ENCODE assay signal across 26 mouse cellular contexts in genomic region chr5:138132425-138133064, GRCm38 (mm10). TPM values are rescaled to one million over a fixed set of nuclear protein-coding genes. Genes with fewer than 3 reads are reported as not detected.
A peak's percentile ranks its signal among the peaks of the same experiment; 100 is the strongest.
DNase-seq lines count a peak whose midpoint lies in the region; ATAC-seq lines count a peak whose summit lies in the region.
"Had no signal": no experiment of that assay in that cellular context is flagged by ENCODE, and none has a peak within 500 bp of the region (broad histone marks: within the 10 kb centered on the region; RNA-seq: fewer than 3 reads in every experiment).

No protein-coding gene starts in this region.

- H3K4me2 ChIP-seq in kidney, embryonic 16.5 days (replicated peaks; ENCODE audit: low read depth, low read length), result no peak overlapping the region
- H3K4me2 ChIP-seq in intestine, embryonic 16.5 days (ENCODE audit: low read depth, low read length), result no peak overlapping the region
- H3K4me2 ChIP-seq: forebrain, embryonic 15.5 days; heart, embryonic 11.5 days; hindbrain, embryonic 12.5 days; limb, embryonic 12.5 days; liver, embryonic 11.5 days; midbrain, embryonic 13.5 days; neural tube, embryonic 13.5 days had no signal

- intact Hi-C loops in left cerebral cortex, postnatal 10 days (cut with DNase I), result loop anchor here (10.0 kb wide), 1 partner anchor 338 kb away; no protein-coding TSS in a partner anchor

- no peak overlapping the region for H3K9ac ChIP-seq in kidney, embryonic 16.5 days (replicated peaks; ENCODE audit: low read length)
- H3K9ac ChIP-seq in intestine, embryonic 16.5 days (ENCODE audit: low read depth, low read length), result no peak overlapping the region
- H3K9ac ChIP-seq: forebrain, embryonic 15.5 days; hindbrain, embryonic 12.5 days; limb, embryonic 12.5 days; midbrain, embryonic 13.5 days; neural tube, embryonic 13.5 days had no signal

- ATAC-seq in kidney, embryonic 16.5 days (ENCODE audit: low FRiP score, low TSS enrichment), result no peak
- ATAC-seq in intestine, embryonic 16.5 days, result peak; percentile 83
- ATAC-seq: forebrain, embryonic 15.5 days; midbrain, embryonic 13.5 days had no signal

- WGBS in kidney, embryonic 16.5 days, result 56% methylated on average over 5 of the region's 5 CpGs
- 77% methylated on average over 5 of the region's 5 CpGs for WGBS in intestine, embryonic 16.5 days

- H3K27me3 ChIP-seq in kidney, embryonic 16.5 days (ENCODE audit: insufficient read depth, low read length), result no peaks in the 10 kb centered on the region
- H3K27me3 ChIP-seq in intestine, embryonic 16.5 days (replicated peaks; ENCODE audit: control insufficient read depth, insufficient read depth, low read length), result no peaks in the 10 kb centered on the region
- H3K27me3 ChIP-seq: forebrain, embryonic 15.5 days; hindbrain, embryonic 12.5 days; limb, embryonic 12.5 days; megakaryocyte, embryonic 14.5 days; midbrain, embryonic 13.5 days; neural tube, embryonic 13.5 days had no signal

- no peaks in the 10 kb centered on the region for H3K9me3 ChIP-seq in kidney, embryonic 16.5 days (ENCODE audit: low read length)
- no peaks in the 10 kb centered on the region for H3K9me3 ChIP-seq in intestine, embryonic 16.5 days (ENCODE audit: control insufficient read depth, low read length)
- H3K9me3 ChIP-seq: forebrain, embryonic 10.5 days; forebrain, embryonic 15.5 days; hindbrain, embryonic 12.5 days; limb, embryonic 12.5 days; megakaryocyte, embryonic 14.5 days; midbrain, embryonic 13.5 days; neural tube, embryonic 13.5 days had no signal

- H3K36me3 ChIP-seq in kidney, embryonic 16.5 days (ENCODE audit: insufficient read depth, low read length), result peaks cover 61% of the 10 kb centered on the region
- H3K36me3 ChIP-seq in intestine, embryonic 16.5 days (ENCODE audit: control insufficient read depth, insufficient read depth, low read length), result peaks cover 12% of the 10 kb centered on the region; the same call in 1 of the 2 replicates

- peak; percentile 56 to 69 for DNase-seq in kidney, adult 8-10 months
- peak; percentile 32 for DNase-seq in lung, postnatal 36 days
- no peak for DNase-seq in lung, postnatal 14 days
- DNase-seq in kidney, postnatal 36 days, result peak; percentile 61
- no peak for DNase-seq in adrenal gland, postnatal 25 days
- no peak for DNase-seq in left cerebral cortex, postnatal 10 days (ENCODE audit: extremely low spot score in 1 of 2, low spot score in 2 of 2)
- DNase-seq: adrenal gland, adult 8-10 months; B cell, adult 2 months; cerebellum, adult 8-10 months; cerebellum, postnatal 25 days; gastrocnemius, postnatal 36 days; heart, adult 18-20 months; heart, postnatal 36 days; layer of hippocampus, adult 9-11 months; thymus, adult 2 months had no signal

- no peak overlapping the region for H3K4me3 ChIP-seq in kidney, embryonic 16.5 days (ENCODE audit: low read length)
- H3K4me3 ChIP-seq in intestine, embryonic 16.5 days (ENCODE audit: low read length), result no peak overlapping the region
- H3K4me3 ChIP-seq: forebrain, embryonic 10.5 days; forebrain, embryonic 15.5 days; hindbrain, embryonic 12.5 days; limb, embryonic 12.5 days; megakaryocyte, embryonic 14.5 days; midbrain, embryonic 13.5 days; neural tube, embryonic 13.5 days had no signal

- H3K27ac ChIP-seq in kidney, embryonic 16.5 days (ENCODE audit: low read length), result no peak overlapping the region
- H3K27ac ChIP-seq in intestine, embryonic 16.5 days (ENCODE audit: low read length), result peak overlapping the region; percentile 76
- H3K27ac ChIP-seq: forebrain, embryonic 10.5 days; forebrain, embryonic 15.5 days; hindbrain, embryonic 12.5 days; limb, embryonic 12.5 days; midbrain, embryonic 13.5 days; neural tube, embryonic 13.5 days had no signal

- no peaks in the 10 kb centered on the region for H3K4me1 ChIP-seq in kidney, embryonic 16.5 days (ENCODE audit: insufficient read depth, low read length)
- H3K4me1 ChIP-seq in intestine, embryonic 16.5 days (ENCODE audit: control insufficient read depth, insufficient read depth, low read length), result peaks cover 3% of the 10 kb centered on the region
- H3K4me1 ChIP-seq: forebrain, embryonic 10.5 days; forebrain, embryonic 15.5 days; hindbrain, embryonic 12.5 days; limb, embryonic 12.5 days; midbrain, embryonic 13.5 days; neural tube, embryonic 13.5 days had no signal

RNA-seq across cellular contexts. Expression of gene Zscan21, which starts 15.8 kb away (rescaled TPM):
- polyA plus RNA-seq in kidney, embryonic 16.5 days (2015; fragmentation: Nextera tagmentation; extraction: Ambion mirVana), result 73.4 and 76.4 TPM in 2 replicates
- 40.8 and 44.2 TPM in 2 replicates for polyA plus RNA-seq in intestine, embryonic 16.5 days (2015; fragmentation: Nextera tagmentation; extraction: Ambion mirVana)
- 18.9 and 19.8 TPM in 2 replicates for total RNA-seq in adrenal gland, postnatal 25 days (2021)
- total RNA-seq in left cerebral cortex, postnatal 10 days (2021), result 10 to 100 TPM; 21.8 to 26.1 TPM

RNA-seq across cellular contexts. Expression of gene Zfp113, which starts 23.0 kb away (rescaled TPM):
- 22.1 and 29.5 TPM in 2 replicates for polyA plus RNA-seq in kidney, embryonic 16.5 days (2015; fragmentation: Nextera tagmentation; extraction: Ambion mirVana)
- polyA plus RNA-seq in intestine, embryonic 16.5 days (2015; fragmentation: Nextera tagmentation; extraction: Ambion mirVana), result 11.7 and 11.8 TPM in 2 replicates
- 11.4 and 14.1 TPM in 2 replicates for total RNA-seq in adrenal gland, postnatal 25 days (2021)
- total RNA-seq in left cerebral cortex, postnatal 10 days (2021), result 10 to 100 TPM; 10.5 to 10.6 TPM

RNA-seq across cellular contexts. Expression of gene Cops6, which starts 28.3 kb away (rescaled TPM):
- 348 and 375 TPM in 2 replicates for polyA plus RNA-seq in kidney, embryonic 16.5 days (2015; fragmentation: Nextera tagmentation; extraction: Ambion mirVana)
- 282 and 303 TPM in 2 replicates for polyA plus RNA-seq in intestine, embryonic 16.5 days (2015; fragmentation: Nextera tagmentation; extraction: Ambion mirVana)
- total RNA-seq in adrenal gland, postnatal 25 days (2021), result 136 and 140 TPM in 2 replicates
- total RNA-seq in left cerebral cortex, postnatal 10 days (2021), result 100 to 1,000 TPM; 145 to 149 TPM

RNA-seq across cellular contexts. Expression of gene Ap4m1, which starts 39.3 kb away (rescaled TPM):
- polyA plus RNA-seq in kidney, embryonic 16.5 days (2015; fragmentation: Nextera tagmentation; extraction: Ambion mirVana), result 26.1 and 29.5 TPM in 2 replicates
- 16.7 and 17.1 TPM in 2 replicates for polyA plus RNA-seq in intestine, embryonic 16.5 days (2015; fragmentation: Nextera tagmentation; extraction: Ambion mirVana)
- 19.1 and 25.8 TPM in 2 replicates for total RNA-seq in adrenal gland, postnatal 25 days (2021)
- 10 to 100 TPM; 26.2 to 28.1 TPM for total RNA-seq in left cerebral cortex, postnatal 10 days (2021)

RNA-seq across cellular contexts. Expression of gene Mcm7, which starts 39.7 kb away (rescaled TPM):
- 223 and 230 TPM in 2 replicates for polyA plus RNA-seq in kidney, embryonic 16.5 days (2015; fragmentation: Nextera tagmentation; extraction: Ambion mirVana)
- polyA plus RNA-seq in intestine, embryonic 16.5 days (2015; fragmentation: Nextera tagmentation; extraction: Ambion mirVana), result 128 and 147 TPM in 2 replicates
- total RNA-seq in adrenal gland, postnatal 25 days (2021), result 46.7 and 48.8 TPM in 2 replicates
- total RNA-seq in left cerebral cortex, postnatal 10 days (2021), result 10 to 100 TPM; 15.6 to 16.0 TPM

Comparison
In these comparisons a context has a peak if more than half of its experiments do, and no peak if none do; other contexts are left out.
1. DNase-seq: peak in kidney, adult 8-10 months (2 of 2), lung, postnatal 36 days (single experiment) and kidney, postnatal 36 days (2 of 2); none in lung, postnatal 14 days (single experiment), adrenal gland, postnatal 25 days (single experiment) and left cerebral cortex, postnatal 10 days (0 of 2).